Mouse (Mus musculus) cerebellum, adult 9-11 months (tissue): ENCODE data around the gene Akip1.

Experiments
- DNase-seq: peaks from one replicate; pipeline ENCODE4 v3.0.0; 2022

The Akip1 gene

DNA sequence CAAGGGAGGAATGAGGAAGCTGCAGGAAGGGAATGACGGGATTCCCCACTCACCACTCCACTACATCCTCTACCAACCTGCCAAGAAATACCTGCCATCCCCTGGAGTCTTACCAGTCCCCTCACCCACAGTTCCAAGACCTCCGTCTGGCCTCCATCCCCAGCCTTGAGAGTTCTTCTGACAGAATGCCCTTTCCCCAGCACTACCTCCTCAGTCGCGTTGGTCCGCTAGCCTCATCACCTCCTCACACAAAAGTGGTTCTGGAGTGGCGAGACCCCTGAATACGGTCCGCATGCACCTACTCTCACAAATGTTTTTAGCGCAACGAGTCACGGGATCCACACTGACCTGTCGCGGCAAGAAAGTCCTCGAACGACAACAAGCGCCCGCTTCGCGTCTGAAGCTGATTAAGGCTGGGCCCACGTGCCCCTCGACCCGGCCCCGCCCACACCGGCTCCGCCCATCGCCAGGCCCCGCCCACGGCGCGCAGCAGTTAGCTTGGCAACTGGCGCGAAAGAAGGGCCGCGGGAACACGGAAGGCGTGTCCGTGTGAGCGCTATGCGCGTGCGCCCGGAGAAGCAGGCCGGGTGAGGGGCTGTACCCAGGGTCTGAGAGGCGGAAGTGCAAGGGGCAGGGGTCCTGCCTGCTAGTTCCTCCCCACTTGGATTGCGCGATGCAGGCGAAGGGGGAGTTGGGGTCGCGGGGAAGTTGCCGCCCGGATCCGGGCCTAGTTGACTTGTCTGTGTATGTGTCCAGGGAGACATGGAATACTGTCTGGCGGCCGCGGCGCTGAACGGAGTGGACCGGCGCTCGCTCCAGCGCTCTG is at the start of gene Akip1, which contains the start of gene St5:
Gene Akip1 (plus strand): TSS at position 501 of the 826 bp plus-strand sequence.
Gene St5 (minus strand): TSS at position 416 of the 826 bp plus-strand sequence.
- peak; percentile 88 for DNase-seq

DNA sequence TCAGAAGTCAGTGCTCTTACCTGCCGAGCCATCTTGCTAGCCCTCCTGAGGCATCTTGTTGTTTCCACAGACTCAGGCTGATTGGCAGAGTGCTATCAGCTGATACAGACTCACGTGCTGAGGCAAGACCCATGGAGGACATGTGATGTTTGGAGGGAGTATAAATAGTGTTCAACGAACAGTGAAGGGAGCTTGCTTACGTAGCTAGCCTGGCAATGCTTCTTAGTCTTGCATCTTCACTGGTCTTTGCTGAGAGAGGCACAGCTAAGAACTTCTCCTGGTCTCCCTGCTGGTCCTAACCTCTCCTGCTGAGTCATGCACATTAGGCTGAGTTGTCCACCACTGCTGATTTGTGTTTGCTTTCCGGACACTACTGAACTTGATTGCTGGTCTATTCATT is 48.6 kb upstream of the Akip1 start:
- no peak for DNase-seq

DNA sequence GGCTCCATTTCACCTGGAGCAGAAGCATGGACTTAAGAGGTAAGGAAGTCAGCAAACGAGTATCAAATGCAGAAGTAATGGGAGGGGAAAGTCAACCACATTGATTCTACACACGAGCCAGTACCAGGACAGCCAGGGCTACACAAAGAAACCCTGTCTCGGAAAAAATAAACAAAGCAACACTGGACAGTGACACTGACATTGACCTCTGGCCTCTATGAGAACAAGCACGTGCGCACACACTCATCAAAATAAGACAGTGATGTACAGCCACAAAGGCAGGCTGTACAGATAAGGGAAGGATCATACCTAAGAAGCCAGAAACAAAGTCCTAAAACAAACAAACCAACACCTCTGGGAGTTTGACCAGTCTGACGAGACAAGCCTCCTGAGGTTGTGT is 45.6 kb upstream of the Akip1 start:
- no peak for DNase-seq

DNA sequence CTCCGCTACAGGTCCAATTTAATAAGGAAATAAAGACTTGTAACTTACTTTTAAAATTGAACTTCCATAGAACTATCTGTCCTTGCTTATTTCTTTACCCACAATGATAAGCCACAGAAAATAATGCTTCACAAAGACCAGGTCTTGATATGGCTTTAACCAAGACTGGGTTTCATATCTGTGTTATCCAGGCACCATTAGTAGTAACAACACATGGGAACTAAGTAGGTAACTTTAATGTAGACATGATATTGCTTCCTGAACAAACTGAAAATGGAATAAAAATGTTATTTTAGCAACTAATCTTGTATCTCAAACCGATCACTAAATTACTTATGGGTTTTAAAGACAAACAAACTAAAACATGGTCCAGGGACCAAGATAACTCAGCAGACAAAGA is 44.2 kb upstream of the Akip1 start:
- DNase-seq, result no peak

DNA sequence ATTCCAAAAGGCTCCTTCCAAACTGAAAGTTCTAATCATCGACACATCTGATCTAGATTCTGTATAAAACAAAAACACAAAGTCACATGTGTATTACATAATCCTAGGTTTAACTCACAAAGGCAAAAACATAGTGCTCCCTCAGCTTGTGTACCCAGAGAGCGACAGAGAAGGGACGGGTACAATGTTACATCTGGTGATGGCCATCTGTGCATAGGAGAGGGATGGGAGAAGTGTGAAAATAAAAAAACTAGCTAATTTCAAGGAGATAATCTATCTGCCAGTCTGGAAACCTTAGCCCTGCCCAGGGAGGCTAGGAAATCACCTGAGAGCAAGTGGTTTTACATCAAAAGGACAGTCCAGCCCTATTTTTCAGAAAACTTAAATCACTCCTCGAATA is 40.9 kb upstream of the Akip1 start:
- DNase-seq, result no peak

DNA sequence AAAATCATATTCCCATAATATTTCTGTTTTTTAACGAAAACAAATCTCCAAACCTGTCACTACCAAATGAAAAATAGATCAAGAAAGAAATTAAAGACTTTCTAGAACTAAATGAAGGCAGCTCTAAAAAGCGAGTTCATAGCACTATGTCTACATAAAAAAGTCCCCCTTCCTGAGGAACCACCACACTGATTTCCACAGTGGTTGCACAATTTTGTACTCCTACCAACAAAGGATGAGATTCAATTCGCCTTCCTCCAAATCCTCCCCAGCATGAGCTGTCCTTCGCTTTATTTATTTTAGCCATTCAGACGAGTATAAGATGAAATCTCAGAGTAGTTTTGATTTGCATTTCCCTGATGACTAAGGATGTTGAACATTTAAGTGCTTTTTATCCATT is 36.8 kb upstream of the Akip1 start:
- DNase-seq, result no peak

DNA sequence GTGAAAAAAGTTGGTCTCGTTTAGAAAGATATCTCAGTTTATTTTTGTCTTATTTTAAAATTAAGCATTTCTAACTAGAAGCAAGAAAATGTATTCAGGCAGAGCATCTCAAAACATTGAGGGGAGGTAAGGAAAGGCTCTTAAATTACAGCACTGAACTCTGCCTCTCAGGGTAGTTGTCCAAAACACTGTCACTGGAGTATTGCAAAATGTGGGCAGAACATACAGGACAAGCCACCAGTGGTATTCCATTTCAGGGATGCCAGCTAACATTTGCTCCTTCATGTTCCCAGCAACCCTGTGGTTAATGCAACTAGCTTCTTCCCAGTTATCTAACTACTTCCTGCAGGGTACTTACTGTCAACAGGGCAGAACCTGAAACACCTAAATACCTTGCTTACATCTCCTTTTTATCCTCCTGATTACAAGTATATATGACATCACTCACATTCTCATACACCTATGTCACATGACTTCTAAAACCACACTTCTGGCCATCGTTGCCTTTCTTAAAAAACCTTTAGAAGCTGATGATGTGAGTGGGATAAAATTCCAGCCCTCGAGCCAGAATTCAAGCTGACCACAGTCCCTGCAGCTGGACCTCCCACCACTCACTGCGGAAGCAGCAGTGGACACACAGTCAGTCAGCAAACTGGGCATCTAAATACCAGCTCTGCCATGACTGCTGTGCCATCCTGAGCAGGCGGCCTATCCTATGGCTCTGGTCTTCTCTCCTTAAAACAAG is 33.9 kb upstream of the Akip1 start:
- DNase-seq, result no peak

DNA sequence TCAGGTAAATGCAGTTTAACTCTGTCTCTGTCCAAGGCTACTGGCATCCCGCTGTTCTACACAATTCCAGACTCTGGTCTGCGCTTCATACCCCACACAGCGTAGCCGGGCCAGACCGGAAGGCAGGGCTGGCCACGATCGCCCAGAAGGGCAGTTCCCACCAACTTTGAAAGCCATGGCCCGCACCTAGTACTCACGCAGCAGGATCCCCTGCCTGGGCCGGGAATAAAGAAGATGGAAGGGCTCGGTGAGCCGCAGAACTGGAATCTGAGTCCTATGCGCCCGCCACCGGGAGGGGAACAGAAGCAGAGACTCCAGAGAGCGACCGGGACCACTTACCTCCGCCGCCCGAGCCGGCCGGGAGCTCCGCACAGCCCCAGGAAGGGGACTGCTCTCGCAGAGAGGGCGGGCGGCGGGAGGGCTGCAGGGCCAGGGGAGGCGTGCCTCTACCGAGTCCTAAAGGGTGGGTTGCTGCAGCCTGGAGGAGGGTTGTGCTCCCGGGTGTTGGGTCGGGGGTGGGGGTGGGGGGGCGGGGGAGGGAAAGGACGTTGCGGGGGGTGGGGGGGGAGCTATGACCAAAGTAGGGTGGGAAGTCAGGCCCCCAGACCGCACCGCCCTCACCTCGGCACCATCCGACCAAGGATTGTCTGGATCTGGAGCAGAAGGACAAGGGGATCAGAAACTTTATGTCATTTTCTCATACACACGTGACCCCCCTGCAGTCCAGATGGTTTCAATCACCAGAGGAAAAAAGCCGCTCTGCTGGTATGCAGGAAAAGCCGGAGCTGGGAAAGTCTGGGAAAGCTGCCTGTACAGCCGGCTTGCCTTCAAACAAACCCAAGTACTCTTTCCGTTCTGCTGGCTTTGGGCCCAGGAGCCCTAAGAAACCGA is 31.7 kb upstream of the Akip1 start:
- DNase-seq, result peak; percentile 69

DNA sequence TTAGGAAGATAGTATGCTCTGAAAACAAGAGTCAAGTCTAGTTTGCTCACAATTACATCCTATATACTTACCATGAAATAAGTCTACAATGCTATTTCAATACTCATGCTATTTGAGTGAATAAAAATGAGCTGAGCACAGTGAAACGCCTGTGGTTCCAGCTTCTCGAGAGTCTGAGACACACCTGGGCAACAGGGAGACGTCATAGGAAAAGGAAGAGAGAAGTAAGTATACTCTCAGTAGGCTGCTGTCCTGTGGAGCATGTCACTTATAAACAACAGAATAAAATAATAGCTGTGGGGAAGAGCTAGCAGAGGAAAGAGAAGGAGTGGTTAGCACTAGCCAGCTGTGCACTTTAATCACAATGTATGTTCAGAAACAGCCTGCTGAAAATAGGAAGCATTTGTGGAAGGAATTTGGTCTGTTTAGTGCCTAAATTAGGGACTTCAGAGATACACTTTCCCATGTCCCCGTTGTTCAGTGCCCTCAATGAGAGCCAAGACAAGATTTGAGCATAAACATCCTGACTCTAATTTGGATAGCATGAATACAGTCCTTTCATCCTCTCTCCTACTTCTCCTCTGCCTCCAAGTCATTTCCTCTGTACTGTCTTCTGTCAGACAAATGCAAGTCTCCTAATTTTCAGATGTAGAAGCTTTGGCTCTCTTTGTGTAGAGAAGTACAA is 28.4 kb upstream of the Akip1 start:
- no peak for DNase-seq

DNA sequence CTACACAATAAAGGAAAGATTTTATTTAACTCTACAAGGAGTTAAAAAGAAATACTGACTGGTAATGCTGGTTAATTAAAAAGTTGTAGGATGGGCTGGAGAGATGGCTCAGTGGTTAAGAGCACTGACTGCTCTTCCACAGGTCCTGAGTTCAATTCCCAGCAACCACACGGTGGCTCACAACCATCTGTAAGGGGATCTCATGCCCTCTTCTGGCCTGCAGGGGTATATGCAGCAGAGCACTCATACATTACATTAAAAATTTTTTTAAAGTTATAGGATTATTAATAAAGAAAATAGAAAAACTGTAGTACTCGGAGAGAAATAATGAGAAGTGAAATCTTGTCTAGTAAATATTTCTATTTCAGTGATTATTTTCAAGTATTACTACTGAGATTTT is 23.2 kb upstream of the Akip1 start:
- DNase-seq, result no peak

DNA sequence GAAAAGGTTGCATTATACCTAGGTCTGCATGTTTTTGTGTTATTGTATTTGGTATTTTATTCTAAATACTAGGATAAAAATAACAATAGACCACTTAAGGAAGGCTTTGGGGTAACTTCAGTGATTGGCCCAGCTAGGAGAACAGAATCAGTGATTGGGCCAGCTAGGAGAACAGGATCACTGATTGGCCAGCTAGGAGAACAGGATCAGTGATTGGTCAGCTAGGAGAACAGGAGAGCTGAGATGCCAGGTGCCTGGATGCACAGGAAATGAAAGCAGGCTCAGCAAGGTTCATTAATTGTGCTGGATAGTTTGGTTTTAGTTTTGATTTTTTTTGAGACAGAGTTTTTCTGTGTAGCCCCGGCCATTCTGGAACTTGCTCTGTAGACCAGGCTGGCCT is 22.6 kb upstream of the Akip1 start:
- DNase-seq, result no peak

DNA sequence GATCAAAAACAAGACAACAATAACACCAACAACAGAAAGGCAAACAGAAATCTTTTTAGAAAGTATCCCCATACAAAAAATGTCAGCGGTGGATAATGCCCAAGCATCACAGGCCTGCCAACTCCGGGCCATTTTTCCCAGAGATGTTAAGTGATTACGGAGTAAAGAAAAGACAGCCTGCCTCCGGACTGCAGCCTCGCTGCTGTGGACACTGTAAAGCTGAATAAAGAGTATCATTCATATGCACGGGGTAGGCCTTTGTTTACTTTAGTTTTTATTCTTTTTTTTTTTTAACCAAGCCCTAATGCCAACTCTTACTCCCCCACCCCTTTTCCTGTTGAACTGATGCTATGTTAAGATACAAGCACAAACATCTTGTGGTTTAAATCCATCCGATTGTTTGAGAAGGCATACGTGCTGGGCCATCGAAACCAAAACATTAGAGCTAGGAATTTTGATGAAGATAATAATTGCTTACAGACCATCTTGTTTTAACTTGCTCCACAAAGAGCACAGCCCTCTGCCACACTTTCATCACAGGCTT is 16.8 kb upstream of the Akip1 start:
- no peak for DNase-seq

DNA sequence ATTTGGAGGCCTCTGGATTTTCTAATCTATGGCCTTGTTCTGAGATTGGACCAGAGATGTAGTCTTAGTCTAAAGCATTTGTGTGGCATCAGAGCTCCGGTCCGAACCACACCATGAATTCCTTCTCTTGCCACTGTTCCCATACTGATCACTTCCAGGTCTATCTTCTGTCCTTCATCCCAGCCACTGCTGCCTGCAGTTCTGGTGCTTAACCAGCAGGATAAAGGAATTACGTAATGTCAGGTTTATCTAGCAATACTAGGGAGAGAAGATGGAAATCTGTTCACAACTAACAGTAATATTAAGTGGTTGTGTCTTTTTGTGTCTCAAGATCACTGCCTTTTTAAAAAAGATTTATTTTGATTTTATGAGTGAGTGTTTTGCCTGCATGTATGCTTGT is 13.4 kb upstream of the Akip1 start:
- no peak for DNase-seq

DNA sequence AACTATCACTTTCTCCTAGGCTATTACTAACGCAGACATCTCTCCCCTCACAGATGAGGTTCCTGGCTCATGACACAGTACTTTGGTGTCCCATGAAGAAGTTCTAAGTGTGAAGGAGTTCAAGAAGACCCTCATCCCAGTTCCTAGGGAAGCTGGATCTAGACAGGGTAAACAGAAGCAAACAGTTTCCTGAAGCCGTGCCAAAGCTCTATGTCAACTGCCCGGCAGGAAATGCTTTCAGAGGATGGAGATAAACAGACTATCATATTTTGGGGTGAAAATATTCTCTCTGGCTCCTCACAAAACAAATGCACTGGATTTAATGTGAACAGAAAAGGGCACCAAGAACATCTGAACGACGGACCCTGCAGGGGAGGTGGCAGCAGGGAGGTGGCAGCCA is 12.5 kb upstream of the Akip1 start:
- DNase-seq, result no peak

DNA sequence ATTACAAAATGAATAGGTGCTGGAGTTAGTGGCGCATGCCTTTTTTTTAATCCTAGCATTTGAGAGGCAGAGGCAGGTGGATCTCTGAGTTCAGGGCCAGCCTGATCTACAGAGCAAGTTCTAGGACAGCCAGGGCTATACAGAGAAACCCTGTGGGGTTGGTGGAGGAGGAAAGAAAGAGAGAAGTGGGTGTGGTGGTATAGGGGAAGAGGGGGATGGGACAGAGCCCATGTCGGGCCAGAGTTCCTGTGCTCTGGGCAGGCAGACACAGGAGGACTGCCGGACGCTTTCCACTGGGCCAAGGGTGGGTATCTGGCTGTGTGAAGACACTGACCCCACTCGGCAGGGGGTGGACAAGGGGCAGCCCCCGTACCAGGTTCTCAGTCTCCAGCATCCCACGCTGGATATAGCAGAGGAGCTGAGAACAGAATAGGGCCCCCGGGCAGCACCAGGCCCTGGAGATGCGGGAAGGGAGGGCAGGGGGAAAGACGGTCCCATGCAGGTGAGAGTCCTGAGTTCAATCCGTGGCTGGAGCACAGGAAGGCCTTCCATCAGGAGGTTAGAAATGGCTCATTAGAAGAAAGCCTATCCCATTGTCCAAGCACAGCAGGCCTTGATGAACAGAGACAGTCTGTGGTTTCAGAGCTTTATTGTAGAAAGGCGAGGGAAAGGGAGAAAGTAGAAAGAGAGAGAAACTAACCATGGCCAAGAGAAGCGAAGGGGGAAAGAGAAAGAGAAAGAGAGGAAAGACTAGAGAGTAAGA is 8.7 kb upstream of the Akip1 start:
- no peak for DNase-seq

DNA sequence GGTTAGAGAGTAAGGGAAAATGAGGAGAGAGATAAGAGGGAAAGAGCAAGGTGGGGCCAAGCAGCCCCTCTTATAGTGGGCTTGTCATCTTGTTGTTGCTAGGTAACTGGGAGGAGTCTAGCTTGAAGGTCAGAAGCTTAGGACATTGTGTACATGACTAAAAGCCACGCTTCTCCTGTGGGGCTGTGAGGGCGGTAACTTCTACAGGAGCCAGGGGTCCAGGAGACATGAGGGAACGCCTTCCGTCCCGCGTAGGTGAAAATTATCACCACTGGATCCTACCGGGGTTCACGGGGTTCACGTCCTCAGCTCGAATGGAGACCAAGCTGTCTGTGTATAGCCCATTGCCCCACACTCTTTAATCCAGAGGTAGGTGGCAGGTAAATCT is 8.2 kb upstream of the Akip1 start:
- DNase-seq, result no peak

DNA sequence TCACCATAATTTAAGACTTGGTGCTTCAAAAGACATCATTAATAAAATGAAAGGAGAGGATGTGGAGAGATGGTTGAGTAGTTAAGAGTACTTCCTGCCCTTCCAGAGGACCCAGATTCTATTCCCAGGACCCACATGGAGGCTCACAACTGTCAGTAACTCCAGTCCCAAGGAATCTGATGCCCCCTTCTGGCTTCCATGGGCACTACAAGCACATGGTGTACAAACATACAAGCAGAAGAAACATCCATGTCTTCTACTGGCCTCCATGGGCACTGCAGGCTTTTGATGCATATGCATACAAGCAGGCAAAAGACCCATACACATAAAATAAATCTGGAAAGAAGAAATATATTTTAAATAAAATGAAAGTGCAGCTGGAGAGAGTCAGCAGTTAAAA is 3.3 kb upstream of the Akip1 start:
- no peak for DNase-seq

DNA sequence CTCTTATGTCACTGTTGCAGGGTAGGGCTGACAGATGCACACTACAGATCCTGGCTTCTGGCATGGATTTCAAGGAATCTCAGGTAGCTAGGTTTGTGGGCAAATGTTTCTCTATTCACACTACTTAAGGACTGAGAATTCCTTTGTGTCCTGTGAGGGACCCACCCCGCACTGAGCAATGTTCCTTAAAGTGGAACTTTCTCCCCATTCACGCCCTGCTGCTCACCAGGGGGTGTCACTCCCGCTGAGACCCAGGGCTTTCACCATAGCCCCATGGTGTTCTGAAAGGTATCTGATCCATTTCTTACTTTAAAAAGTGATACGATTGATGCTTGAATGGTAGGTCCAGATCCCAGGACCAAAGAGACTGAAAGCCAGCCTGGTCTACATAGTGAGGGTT is 769 bp upstream of the Akip1 start:
- DNase-seq, result peak; percentile 19

DNA sequence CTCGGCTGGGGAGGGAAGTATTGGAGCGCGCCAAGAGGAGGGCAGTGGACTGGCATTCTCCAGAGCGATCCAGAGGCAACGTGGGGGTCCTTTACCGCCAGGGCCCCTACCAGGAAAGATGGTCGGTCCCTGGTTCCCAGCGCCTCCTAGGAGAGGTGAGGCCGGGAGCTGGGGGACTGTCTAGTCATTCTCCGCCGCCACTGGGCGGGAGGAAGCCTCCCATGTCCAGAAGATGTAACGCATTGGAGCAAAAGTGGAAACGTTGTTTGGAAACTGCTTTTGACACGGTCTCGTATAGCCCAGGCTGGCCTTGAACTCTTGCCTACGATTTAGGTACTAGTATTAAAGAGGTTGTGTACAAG is 507 bp downstream of the Akip1 start:
- no peak for DNase-seq

DNA sequence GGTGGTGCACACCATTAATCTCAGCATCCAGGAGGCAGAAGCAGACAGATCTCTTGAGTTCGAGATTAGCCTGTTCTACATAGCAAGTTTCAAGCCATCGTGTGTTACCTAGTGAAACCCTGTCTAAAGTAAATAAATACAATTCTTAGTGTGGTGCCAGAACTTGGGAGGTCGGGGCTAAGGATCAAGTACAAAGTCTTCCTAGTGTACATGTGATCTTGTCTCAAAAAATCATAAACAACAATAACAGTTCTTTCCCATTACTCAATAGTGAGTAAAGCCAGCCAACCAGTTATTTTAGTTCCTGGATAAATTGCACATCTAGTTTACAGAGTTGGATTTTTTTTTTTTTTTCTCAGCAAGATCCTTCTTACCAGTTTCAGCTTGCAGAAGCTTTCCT is 971 bp downstream of the Akip1 start:
- DNase-seq, result no peak

DNA sequence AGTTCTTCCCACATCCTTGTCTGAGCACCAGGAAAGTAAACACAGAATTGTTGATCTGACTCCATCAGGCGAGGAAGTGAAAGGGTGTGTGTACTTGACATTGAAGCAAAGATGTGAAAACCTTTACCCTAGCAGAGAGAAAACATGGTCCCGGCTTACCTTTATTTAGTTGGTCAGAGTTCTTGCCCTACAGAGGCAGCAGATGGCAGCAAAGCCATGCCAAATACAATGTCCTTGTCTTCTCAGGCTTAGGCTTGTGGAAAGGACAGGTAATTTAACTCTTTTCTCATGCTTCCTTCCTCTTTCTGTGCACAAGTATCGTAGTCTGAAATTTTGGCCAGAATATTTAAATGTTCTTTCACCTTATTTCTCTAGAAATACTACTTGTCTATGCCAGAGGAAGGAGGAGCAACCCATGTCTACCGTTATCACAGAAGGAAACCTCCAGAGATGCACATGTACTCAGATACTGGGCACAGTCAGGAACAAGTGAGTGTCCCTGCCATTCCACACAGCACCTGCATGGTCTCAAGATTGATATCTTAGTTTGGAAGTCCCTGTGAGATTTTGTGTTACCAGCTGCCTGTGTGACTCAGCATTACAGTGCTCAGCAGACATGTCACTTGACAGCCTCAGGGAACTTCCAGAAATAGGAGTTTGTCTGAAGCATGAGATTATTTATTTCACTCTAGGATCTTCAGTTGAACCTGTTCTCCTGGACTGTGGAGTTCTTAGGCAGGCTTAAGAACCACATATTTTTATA is 3.7 kb downstream of the Akip1 start:
- DNase-seq, result peak; percentile 66
